In genomic region chr14:80901346-80901745, GRCm38 (mm10) we compare ENCODE assay signal across 8 mouse cellular contexts.
A peak's percentile ranks its signal among the peaks of the same experiment; 100 is the strongest.
DNase-seq lines count a peak whose midpoint lies in the region; ATAC-seq and TF ChIP-seq lines count a peak whose summit lies in the region.

No protein-coding gene starts in this region.

- ATAC-seq in forebrain, postnatal 0 days = peak; percentile 93

- no peak for TF ChIP-seq CTCF in forebrain, postnatal 0 days (IDR thresholded peaks at IDR 0.05; ENCODE audit: low read depth)

- peak overlapping the region; percentile 58 for H3K9ac ChIP-seq in forebrain, postnatal 0 days

- H3K4me2 ChIP-seq in forebrain, postnatal 0 days (ENCODE audit: low read depth) = peak overlapping the region; percentile 58

- H3K4me3 ChIP-seq in forebrain, postnatal 0 days (ENCODE audit: low read depth, low read length) = peak overlapping the region; percentile 42

- no peaks in the 10 kb centered on the region for H3K27me3 ChIP-seq in forebrain, postnatal 0 days (ENCODE audit: insufficient read depth, low read length)

- 0 out of 2 replicates have a peak overlapping the region, but pooled peaks have one; percentile 35 for H3K27ac ChIP-seq in forebrain, postnatal 0 days (ENCODE audit: low read depth, low read length)

- 10% methylated on average over 10 of the region's 10 CpGs for WGBS in forebrain, postnatal 0 days

- DNase-seq in heart, postnatal 25 days (ENCODE audit: low spot score) = peak; percentile 3
- no peak for DNase-seq in heart, adult 8-10 months (ENCODE audit: low spot score)
- DNase-seq in forebrain, postnatal 0 days = peak; percentile 80
- DNase-seq in layer of hippocampus, postnatal 25 days (ENCODE audit: extremely low spot score in 1 of 2, low spot score in 1 of 2) = peak; percentile 38 to 40
- peak; percentile 6 for DNase-seq in retina, postnatal 1 day
- no peak for DNase-seq in yolk sac, embryonic 10.5 days (ENCODE audit: low spot score)
- no peak for DNase-seq in spleen, adult 12 weeks (ENCODE audit: low spot score)
- DNase-seq in kidney, postnatal 4 days = no peak

- H3K4me1 ChIP-seq in forebrain, postnatal 0 days (ENCODE audit: insufficient read depth) = no peaks in the 10 kb centered on the region

- no peaks in the 10 kb centered on the region for H3K36me3 ChIP-seq in forebrain, postnatal 0 days (ENCODE audit: insufficient read depth)

- no peaks in the 10 kb centered on the region for H3K9me3 ChIP-seq in forebrain, postnatal 0 days (ENCODE audit: low read length)

- intact Hi-C loops in heart, postnatal 25 days (cut with DNase I) = no loop called here

Comparison
In these comparisons a context has a peak if more than half of its experiments do, and no peak if none do; other contexts are left out.
1. DNase-seq: peak in heart, postnatal 25 days (single experiment), forebrain, postnatal 0 days (single experiment), layer of hippocampus, postnatal 25 days (2 of 2) and retina, postnatal 1 day (single experiment); none in heart, adult 8-10 months (single experiment), yolk sac, embryonic 10.5 days (single experiment), spleen, adult 12 weeks (single experiment) and kidney, postnatal 4 days (0 of 2).